Mouse (Mus musculus) bone marrow macrophage, adult 2 months (primary cell): ENCODE results near the gene Tbc1d22b. TPM values are rescaled to one million over a fixed set of nuclear protein-coding genes. Genes with fewer than 3 reads are reported as not detected.
"Not testable (repeated sequence)": the region's sequence is repeated elsewhere in the genome, so short reads cannot be mapped to it uniquely, and the experiment has no call there.

Source experiments
- H3K27ac ChIP-seq: 2 replicates; pipeline ENCODE4 v1.5.1; 2012; ENCODE audit warnings: low read depth, low read length; ENCODE audit not compliant: insufficient read depth
- H3K4me1 ChIP-seq: 2 replicates; pipeline ENCODE4 v1.6.1; 2012; ENCODE audit warnings: low read length; ENCODE audit not compliant: control insufficient read depth, insufficient read depth
- H3K4me3 ChIP-seq: 2 replicates; pipeline ENCODE4 v1.5.1; 2012; ENCODE audit warnings: mild to moderate bottlenecking, low read length, moderate library complexity; ENCODE audit not compliant: insufficient read depth
- CTCF ChIP-seq: IDR thresholded peaks from 2 replicates; pipeline ENCODE4 v1.5.1; 2012; ENCODE audit warnings: low read depth, mild to moderate bottlenecking, low read length, moderate library complexity
- POLR2A ChIP-seq: IDR thresholded peaks from 2 replicates; pipeline ENCODE4 v1.6.1; 2012; ENCODE audit warnings: mild to moderate bottlenecking, low read depth, low read length, borderline replicate concordance
- polyA plus RNA-seq: library from polyadenylated mRNA; stranded (reverse); fragments of >200 nt; gene quantifications from 2 replicates; pipeline ENCODE4 v1.2.4, GENCODE M21; 2012; ENCODE audit not compliant: missing spikeins, insufficient read depth, insufficient read length

The Tbc1d22b gene
- polyA plus RNA-seq, 1 experiment, result 10.8 TPM

DNA sequence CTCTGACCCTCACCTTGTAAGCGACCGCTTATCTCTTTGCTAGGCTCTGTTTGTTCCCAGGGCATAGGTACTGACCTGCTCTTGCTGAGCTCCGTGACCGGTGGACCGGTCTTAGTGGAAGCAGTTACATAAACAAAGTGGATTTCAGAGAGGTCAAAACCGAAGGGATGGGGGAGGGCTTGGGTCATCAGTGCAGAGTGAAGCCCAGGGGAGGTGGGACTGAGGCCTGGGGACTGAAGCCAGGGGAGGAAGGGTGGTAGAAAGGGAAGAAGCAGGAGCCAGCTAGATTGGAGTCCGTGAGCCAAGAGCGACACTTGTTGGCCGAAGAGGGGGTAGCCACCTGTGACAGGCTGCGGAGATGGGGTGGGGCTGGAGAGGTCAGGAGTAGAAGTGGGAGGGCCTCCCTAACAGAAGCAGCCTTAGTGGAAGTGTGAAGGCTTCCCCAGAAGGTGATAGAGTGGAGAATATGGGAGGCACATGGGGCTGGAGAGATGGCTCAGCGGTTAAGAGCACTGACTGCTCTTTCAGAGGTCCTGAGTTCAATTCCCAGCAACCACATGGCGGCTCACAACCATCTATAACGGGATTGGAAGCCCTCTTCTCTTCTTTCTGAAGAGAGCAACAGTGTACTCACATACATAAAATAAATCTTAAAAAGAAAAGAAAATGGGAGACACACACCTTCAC lies 36.4 kb upstream of the Tbc1d22b start:
- Histone ChIP-seq H3K27ac (no peak overlapping the region), H3K4me1 (0 out of 2 replicates have a peak, but pooled peaks cover 2% of the 10 kb centered on the region), H3K4me3 (no peak overlapping the region)
- no peak for TF ChIP-seq POLR2A
- TF ChIP-seq CTCF, result peak; percentile 65; the same call in 1 of the 2 replicates

DNA sequence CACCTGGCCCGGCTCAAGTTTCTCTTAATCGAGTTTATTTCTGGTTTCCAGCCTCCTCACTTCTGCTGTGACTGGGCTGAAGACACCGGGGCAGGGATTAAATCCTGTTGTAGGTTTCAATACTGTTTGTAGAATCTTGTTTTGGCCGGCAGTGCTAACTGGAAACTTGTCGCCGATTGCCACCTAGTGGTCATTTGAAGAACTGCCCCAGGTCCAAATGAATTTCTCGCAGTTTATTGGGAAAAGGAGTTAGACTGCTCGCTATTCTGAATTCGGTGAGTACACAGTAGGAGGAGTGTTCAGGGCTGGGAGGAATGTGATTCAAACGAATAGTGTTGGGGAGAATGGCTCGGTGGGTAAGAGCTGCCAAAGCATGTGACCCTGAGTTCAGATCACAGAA lies 35.1 kb upstream of the Tbc1d22b start:
- TF ChIP-seq POLR2A, result no peak
- TF ChIP-seq CTCF, result peak; percentile 77
- 0 out of 2 replicates have a peak, but pooled peaks cover 2% of the 10 kb centered on the region for H3K4me1 ChIP-seq
- no peak overlapping the region for H3K27ac ChIP-seq
- no peak overlapping the region for H3K4me3 ChIP-seq

DNA sequence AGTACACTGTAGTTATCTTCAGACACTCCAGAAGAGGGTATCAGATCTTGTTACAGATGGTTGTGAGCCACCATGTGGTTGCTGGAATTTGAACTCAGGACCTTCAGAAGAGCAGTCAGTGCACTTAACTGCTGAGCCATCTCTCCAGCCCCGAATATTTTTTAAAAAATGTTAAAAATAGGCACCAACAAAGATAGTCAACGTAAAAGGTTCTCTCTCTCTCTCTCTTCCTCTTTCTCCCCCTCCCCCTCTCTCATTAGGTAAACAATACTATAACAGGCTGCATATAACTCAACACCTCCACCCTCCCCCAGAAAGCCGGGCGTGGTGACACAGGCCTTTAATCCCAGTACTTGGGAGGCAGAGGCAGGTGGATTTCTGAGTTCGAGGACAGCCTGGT lies 30.9 kb upstream of the Tbc1d22b start:
- not testable (repeated sequence) for H3K4me3 ChIP-seq, H3K4me1 ChIP-seq, H3K27ac ChIP-seq

DNA sequence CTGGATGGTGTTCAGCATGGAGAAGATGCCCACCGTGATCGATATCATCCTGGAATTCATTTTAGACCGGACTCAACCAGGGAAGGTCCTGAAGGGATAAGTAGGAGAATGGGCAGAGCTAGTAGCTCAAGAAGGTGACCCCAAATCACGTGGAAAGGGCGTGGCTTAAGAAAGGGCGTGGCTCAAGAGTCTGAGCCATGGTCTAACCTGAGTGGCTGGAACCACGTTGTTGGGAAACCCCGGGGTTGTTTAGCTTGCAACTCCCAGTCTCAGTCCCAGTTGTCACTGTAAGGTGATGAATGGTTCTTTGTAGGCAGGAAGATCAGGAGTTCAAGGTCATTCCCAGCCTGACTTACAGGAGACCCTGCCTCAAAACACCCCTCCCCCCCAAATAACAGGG lies 29.9 kb upstream of the Tbc1d22b start:
- H3K4me3 ChIP-seq, result no peak overlapping the region
- no peaks in the 10 kb centered on the region for H3K4me1 ChIP-seq
- no peak overlapping the region for H3K27ac ChIP-seq
- TF ChIP-seq CTCF (no peak), POLR2A (no peak)

DNA sequence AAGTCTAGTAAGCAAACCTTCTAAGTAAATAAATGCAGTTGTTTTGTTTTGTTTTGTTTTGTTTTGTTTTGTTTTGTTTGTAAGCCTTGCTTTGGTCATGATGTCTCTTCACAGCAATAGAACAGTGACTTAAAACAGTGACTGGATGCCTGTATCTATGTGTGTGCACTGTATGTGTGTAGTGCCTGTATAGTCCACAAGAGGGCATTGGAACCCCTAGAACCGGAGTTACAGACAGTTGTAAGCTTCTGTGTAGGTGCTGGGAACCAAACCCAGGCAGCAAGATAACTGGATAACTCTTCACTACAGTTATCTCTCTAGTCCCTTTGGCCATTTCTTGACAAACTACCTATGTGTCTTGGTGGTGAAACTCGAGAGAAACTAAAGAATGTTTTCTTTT lies 24.0 kb upstream of the Tbc1d22b start:
- Histone ChIP-seq H3K4me1 (no peaks in the 10 kb centered on the region), H3K27ac (no peak overlapping the region), H3K4me3 (no peak overlapping the region)
- TF ChIP-seq CTCF, result no peak
- no peak for TF ChIP-seq POLR2A

DNA sequence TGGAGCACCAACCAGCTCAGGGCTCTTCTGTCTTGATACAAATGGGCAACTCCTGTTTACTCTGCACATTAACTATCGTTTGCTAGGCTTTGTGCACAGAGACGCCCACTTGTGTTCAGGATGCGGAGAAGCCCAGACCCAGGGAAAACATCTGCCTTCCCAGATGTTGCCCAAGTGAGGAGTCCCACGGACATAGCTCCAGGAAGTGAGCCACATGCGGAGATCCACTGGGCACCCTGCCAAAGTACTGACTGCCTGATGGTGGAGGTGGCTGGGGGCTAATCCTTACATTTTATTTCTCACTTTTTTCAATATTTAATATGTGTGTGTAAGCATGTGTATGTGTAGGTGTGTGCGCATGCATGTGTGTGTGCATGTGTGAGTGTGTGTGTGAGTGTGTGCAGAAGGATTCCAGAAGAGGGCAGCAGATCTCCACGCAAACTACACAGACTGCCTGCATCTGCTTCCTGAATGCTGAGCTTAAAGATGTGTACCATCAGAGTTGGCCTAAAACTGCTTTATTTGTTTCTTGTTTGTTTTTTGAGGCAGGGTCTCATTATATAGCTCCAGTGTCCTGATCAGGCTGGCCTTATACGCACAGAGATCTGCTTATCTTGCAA lies 20.9 kb upstream of the Tbc1d22b start:
- TF ChIP-seq POLR2A (no peak), CTCF (peak; percentile 57; the same call in 1 of the 2 replicates)
- H3K27ac ChIP-seq, result no peak overlapping the region
- peaks cover 9% of the 10 kb centered on the region for H3K4me1 ChIP-seq
- H3K4me3 ChIP-seq, result no peak overlapping the region

- Histone ChIP-seq H3K4me1 (peaks cover 9% of the 10 kb centered on the region), H3K27ac (no peak overlapping the region), H3K4me3 (no peak overlapping the region)
- TF ChIP-seq CTCF (no peak), POLR2A (no peak)
Measured at GRCm38 (mm10) chr17:29530508-29530907, 19.1 kb upstream of the Tbc1d22b start.

GRCm38 (mm10) chr17:29531278-29531677 lies 18.3 kb upstream of the Tbc1d22b start:
- H3K4me3 ChIP-seq, result no peak overlapping the region
- H3K4me1 ChIP-seq, result peaks cover 9% of the 10 kb centered on the region
- H3K27ac ChIP-seq, result no peak overlapping the region
- no peak for TF ChIP-seq POLR2A
- peak; percentile 36; the same call in 1 of the 2 replicates for TF ChIP-seq CTCF

DNA sequence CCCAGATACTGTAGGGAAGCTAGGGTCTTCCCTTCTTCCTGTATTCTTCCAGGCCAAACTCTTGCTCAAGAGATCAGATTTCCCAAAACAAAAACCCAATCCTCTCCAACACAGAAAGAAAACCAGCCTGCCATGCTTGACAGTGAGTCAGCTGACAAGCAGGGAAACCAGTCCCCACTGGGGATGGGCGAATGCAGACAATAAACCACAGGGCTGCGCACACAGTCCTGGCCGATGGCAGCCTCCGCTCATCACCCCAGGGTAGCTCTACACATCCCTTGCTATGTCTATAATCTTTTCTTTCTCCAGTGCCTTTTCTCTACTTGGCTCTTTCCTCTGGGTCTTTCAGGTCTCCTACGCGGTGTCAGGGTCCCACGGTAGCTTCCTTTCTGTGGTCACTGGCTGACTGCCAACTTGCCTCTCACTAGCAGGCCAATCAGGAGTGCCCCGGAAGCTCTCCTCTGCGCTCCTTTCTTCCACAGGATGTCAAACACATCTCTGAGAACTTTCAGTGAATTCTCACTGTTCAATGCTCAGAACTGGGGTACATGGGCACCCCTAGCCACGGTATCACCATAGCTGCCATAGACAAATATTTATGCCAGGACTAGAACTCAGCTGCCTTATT lies 17.7 kb upstream of the Tbc1d22b start:
- H3K27ac ChIP-seq, result no peak overlapping the region
- no peak for TF ChIP-seq CTCF
- no peak for TF ChIP-seq POLR2A
- H3K4me1 ChIP-seq, result peaks cover 9% of the 10 kb centered on the region
- H3K4me3 ChIP-seq, result no peak overlapping the region

- H3K4me1 ChIP-seq, result peaks cover 9% of the 10 kb centered on the region
- no peak overlapping the region for H3K4me3 ChIP-seq
- no peak overlapping the region for H3K27ac ChIP-seq
- no peak for TF ChIP-seq CTCF
- TF ChIP-seq POLR2A, result no peak
Measured at GRCm38 (mm10) chr17:29533866-29534265, 15.7 kb upstream of the Tbc1d22b start.
